Mouse (Mus musculus) kidney, postnatal 0 days (tissue): ENCODE results near the gene Grifin. TPM values are rescaled to one million over a fixed set of nuclear protein-coding genes. Genes with fewer than 3 reads are reported as not detected.

Source experiments
- ATAC-seq: fragments of 200-750 bp; cut with Nextera tagmentation; replicated peaks from 2 replicates; pipeline ENCODE4 v1.8.0; 2017; ENCODE audit warnings: low read depth, moderate number of reproducible peaks, moderate TSS enrichment, moderate library complexity; ENCODE audit not compliant: low FRiP score
- DNase-seq: peaks from one replicate; pipeline ENCODE4 v3.0.0-alpha.2; 2016; ENCODE audit warnings: low spot score
- H3K27ac ChIP-seq: fragments of 300-500 bp; sonication (generic); 2 replicates; pipeline ENCODE4 v1.5.1; 2014; ENCODE audit warnings: mild to moderate bottlenecking
- H3K27me3 ChIP-seq: fragments of 300-500 bp; sonication (generic); 2 replicates; pipeline ENCODE4 v1.6.1; 2014; ENCODE audit warnings: low read length, mixed read lengths; ENCODE audit not compliant: insufficient read depth
- H3K36me3 ChIP-seq: fragments of 300-500 bp; sonication (generic); 2 replicates; pipeline ENCODE4 v1.6.1; 2014; ENCODE audit warnings: low read length, mixed read lengths; ENCODE audit not compliant: insufficient read depth
- H3K4me1 ChIP-seq: fragments of 300-500 bp; sonication (generic); replicated peaks from 2 replicates; pipeline ENCODE4 v1.6.1; 2014; ENCODE audit warnings: antibody characterized with exemption, low read length, mixed read lengths; ENCODE audit not compliant: insufficient read depth
- H3K4me2 ChIP-seq: fragments of 300-500 bp; sonication (generic); 2 replicates; pipeline ENCODE4 v1.6.1; 2014; ENCODE audit warnings: mild to moderate bottlenecking, low read length, moderate library complexity, mixed read lengths
- H3K4me3 ChIP-seq: fragments of 300-500 bp; sonication (generic); replicated peaks from 2 replicates; pipeline ENCODE4 v1.5.1; 2014; ENCODE audit warnings: low read depth, low read length
- H3K9ac ChIP-seq: fragments of 300-500 bp; sonication (generic); 2 replicates; pipeline ENCODE4 v1.6.1; 2014; ENCODE audit warnings: low read depth, low read length
- H3K9me3 ChIP-seq: fragments of 300-500 bp; sonication (generic); replicated peaks from 2 replicates; pipeline ENCODE4 v1.6.1; 2016; ENCODE audit warnings: low read length, inconsistent platforms, mixed read lengths
- CTCF ChIP-seq: IDR thresholded peaks from 2 replicates; pipeline ENCODE4 v1.5.1; 2016; ENCODE audit warnings: antibody characterized with exemption, low read depth, mild to moderate bottlenecking, moderate library complexity
- WGBS: fragments of 180-500 bp; shearing (Covaris S2); extraction: QIAGEN DNeasy Blood & Tissue Kit; methylation state at CpG from one replicate; pipeline ENCODE4 v1.1.7; 2014; 5-methylcytosine and 5-hydroxymethylcytosine counted together
- polyA plus RNA-seq: library from polyadenylated mRNA; unstranded; fragments of >200 nt; fragmentation: Nextera tagmentation; extraction: Ambion mirVana; gene quantifications from 2 replicates; pipeline ENCODE4 v1.2.1, GENCODE M21; 2015

The Grifin gene
- polyA plus RNA-seq, 1 experiment from 2014 or later: not detected

DNA sequence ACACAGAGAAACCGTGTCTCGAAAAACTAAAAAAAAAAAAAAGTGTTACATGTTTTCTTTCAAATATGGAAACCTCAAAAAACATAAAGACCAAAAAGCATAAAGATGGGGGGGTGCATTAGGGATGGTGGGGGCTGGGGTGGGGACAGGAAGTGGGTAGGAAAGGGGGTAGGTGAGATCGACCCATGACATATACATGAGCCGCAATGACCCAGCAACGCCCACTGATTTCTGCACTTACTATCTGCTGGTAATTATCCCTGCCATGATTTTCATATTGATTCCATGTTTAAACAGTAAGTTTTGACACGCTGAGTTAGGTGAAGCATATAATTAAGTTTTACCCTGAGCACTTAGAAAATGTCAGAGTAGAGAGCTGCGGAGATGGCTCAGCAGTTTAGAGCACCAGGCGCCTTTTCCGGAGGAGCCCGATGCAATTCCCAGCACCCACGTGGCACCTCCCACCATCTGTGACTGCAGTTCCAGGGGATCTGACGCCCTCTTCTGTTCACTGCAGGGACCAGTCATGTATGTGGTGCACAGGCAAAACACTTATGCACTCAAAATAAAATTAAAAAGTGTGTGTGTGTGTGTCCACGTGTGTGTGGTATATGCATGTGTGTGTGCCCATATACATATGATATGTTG is 5.5 kb upstream of the Grifin start:
- H3K36me3 ChIP-seq: no peaks in the 10 kb centered on the region
- no peak for TF ChIP-seq CTCF
- DNase-seq (no peak), ATAC-seq (no peak)
- H3K9ac ChIP-seq: no peak overlapping the region
- no peaks in the 10 kb centered on the region for H3K9me3 ChIP-seq
- WGBS: 91% methylated on average over 13 of the region's 13 CpGs
- H3K27me3 ChIP-seq: no peaks in the 10 kb centered on the region
- H3K4me3 ChIP-seq: no peak overlapping the region
- peaks cover 8% of the 10 kb centered on the region; the same call in 1 of the 2 replicates for H3K4me1 ChIP-seq
- no peak overlapping the region for H3K27ac ChIP-seq
- H3K4me2 ChIP-seq: no peak overlapping the region

DNA sequence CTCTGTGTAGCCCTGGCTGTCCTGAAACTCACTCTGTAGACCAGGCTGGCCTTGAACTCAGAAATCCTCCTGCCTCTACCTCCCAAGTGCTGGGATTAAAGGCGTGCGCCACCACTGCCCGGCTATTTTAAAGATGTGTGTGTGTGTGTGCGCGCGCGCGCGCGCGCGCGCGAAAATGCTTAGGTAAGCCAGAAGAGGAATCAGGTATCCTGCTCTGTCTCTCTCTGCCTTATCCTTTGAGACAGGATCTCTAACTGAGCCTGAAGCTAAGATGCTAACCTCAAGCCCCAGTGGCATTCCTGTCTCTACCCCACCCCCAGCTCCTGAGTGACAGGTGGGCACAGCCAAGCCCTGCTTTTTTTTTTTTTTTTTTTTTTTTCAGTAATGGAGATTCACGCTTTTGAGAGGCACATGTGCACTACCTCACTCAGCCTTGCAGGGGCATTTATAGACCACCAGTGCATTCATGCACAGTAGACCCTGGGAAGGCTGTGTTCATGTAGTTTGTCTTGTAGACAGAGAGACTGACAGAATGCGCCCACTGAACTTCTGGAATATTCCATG is 4.2 kb upstream of the Grifin start:
- peaks cover 6% of the 10 kb centered on the region; the same call in 1 of the 2 replicates for H3K4me1 ChIP-seq
- 84% methylated on average over 16 of the region's 16 CpGs for WGBS

DNA sequence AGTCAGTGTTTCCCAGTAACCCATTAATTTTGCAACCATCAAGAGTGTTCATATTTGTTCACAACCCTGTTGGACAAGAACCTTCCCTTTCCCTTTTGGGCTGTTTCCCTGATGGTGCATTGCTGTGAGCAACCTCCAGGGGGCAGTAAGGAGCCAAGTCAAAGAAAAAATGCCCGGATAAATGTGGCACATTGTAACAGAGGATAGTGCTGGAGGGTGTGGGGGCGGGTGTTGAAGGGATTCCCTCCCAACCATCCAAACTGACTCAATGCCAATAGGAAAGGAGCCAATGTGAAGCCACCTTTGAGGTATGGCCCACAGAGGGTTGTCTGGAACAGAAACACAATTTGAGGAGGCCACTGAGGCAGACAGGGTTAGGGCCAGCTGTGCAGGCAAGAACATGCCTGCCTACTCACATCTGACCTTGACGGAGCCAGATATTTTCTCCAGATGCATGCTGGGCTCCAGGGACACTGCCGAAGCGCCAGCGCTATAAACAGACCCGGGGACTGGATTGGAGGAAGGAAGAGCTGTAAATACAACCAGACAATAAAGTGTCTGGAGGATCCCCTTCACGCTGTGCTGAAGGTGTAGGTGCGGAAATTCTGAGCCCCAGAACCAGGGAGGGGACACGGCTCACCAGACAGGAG is 3.6 kb upstream of the Grifin start:
- Histone ChIP-seq H3K4me3 (no peak overlapping the region), H3K27me3 (no peaks in the 10 kb centered on the region), H3K4me2 (no peak overlapping the region), H3K9me3 (no peaks in the 10 kb centered on the region), H3K27ac (no peak overlapping the region), H3K4me1 (peaks cover 6% of the 10 kb centered on the region; the same call in 1 of the 2 replicates), H3K36me3 (no peaks in the 10 kb centered on the region), H3K9ac (no peak overlapping the region)
- 18% methylated on average over 10 of the region's 10 CpGs for WGBS
- peak; percentile 91 for TF ChIP-seq CTCF
- DNase-seq (peak; percentile 76), ATAC-seq (no peak)

More for the DNA sequence above, 4.2 kb upstream of the Grifin start:
- DNase-seq (no peak), ATAC-seq (no peak)
- Histone ChIP-seq H3K4me3 (no peak overlapping the region), H3K4me2 (no peak overlapping the region), H3K9me3 (no peaks in the 10 kb centered on the region), H3K27me3 (no peaks in the 10 kb centered on the region), H3K36me3 (no peaks in the 10 kb centered on the region), H3K9ac (no peak overlapping the region), H3K27ac (no peak overlapping the region)
- TF ChIP-seq CTCF: peak; percentile 36

DNA sequence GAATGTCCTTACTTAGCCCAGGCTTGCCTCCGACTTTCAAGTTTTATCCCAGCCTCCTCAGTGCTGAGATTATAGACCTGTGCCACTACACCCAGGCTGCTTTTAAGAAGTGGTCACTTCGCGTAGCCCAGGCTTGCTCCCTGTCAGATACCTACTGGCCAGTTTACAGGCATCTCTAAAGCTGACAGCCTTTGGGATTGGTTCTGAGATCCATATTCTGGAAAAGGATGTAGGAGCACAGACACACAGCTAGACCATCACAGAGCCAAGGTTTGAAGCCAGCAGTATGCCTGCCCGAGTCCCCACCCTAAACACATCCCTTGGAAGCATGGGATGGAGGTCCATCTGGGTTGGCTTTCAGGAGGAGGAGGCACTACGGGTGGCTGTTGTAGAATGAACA is 2.9 kb upstream of the Grifin start:
- 90% methylated on average over 5 of the region's 5 CpGs for WGBS
- ATAC-seq: no peak

DNA sequence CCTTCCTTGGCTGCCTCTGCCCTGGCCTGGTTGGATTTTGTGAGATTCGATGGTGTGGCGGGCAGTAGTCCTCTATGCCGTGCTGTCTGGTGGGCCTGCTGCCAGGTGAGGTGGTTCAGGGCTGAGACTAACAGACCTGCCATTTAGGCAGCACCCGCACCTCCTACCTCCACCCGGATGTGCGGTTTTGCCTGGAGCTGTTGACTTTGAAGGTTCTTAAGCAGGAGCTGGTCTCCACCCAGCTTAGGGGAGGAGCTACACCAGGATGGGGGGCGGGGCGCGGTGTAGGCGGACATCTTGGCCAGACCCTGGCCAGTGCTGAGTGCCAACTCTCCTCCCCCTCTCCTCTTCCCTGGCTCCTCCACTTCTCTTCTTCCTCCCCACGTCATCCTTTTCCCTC is 2.5 kb upstream of the Grifin start:
- Histone ChIP-seq H3K9me3 (no peaks in the 10 kb centered on the region), H3K4me1 (peaks cover 6% of the 10 kb centered on the region; the same call in 1 of the 2 replicates), H3K27ac (no peak overlapping the region), H3K4me3 (no peak overlapping the region), H3K27me3 (no peaks in the 10 kb centered on the region), H3K4me2 (no peak overlapping the region), H3K9ac (no peak overlapping the region), H3K36me3 (no peaks in the 10 kb centered on the region)
- 50% methylated on average over 11 of the region's 11 CpGs for WGBS
- DNase-seq (peak; percentile 70), ATAC-seq (peak; percentile 62; the same call in 1 of the 2 replicates)
- no peak for TF ChIP-seq CTCF

More for the DNA sequence above, 2.9 kb upstream of the Grifin start:
- H3K4me1 ChIP-seq: peaks cover 6% of the 10 kb centered on the region; the same call in 1 of the 2 replicates
- DNase-seq: no peak
- no peak overlapping the region for H3K4me2 ChIP-seq
- TF ChIP-seq CTCF: no peak
- no peak overlapping the region for H3K9ac ChIP-seq
- no peaks in the 10 kb centered on the region for H3K27me3 ChIP-seq
- no peak overlapping the region for H3K27ac ChIP-seq
- no peaks in the 10 kb centered on the region for H3K36me3 ChIP-seq
- no peaks in the 10 kb centered on the region for H3K9me3 ChIP-seq
- H3K4me3 ChIP-seq: no peak overlapping the region

DNA sequence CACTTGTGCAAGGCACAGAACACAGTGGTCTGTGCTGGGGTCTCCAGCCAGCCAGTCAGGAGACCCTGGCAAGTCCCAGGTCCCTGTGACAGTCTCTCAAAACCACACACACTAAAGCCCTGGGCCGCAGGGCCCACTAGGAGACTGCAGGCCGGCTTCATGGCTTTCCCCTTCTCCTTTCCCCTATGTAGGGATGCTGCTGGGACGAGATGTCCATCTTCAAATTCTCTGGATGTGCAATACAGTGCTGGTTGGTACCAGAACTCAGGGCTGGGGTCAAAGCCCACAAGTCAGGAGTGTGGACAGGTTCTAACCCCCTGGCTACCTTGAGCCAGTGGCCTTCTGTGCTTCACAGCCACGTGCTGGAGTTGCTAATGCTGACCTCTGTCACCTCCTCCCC is 1.4 kb upstream of the Grifin start:
- Histone ChIP-seq H3K4me3 (no peak overlapping the region), H3K27me3 (no peaks in the 10 kb centered on the region), H3K4me2 (no peak overlapping the region), H3K9ac (no peak overlapping the region), H3K4me1 (peaks cover 6% of the 10 kb centered on the region; the same call in 1 of the 2 replicates), H3K27ac (no peak overlapping the region), H3K36me3 (no peaks in the 10 kb centered on the region), H3K9me3 (no peaks in the 10 kb centered on the region)
- ATAC-seq (no peak), DNase-seq (no peak)
- WGBS: 75% methylated on average over 4 of the region's 4 CpGs
- no peak for TF ChIP-seq CTCF
